Mouse (Mus musculus): ENCODE measurements around the gene Hfe.
A peak's percentile ranks its signal among the peaks of the same experiment; 100 is the strongest.
"Not testable (repeated sequence)": the region's sequence is repeated elsewhere in the genome, so short reads cannot be mapped to it uniquely, and the experiment has no call there.

Hfe gene

DNA sequence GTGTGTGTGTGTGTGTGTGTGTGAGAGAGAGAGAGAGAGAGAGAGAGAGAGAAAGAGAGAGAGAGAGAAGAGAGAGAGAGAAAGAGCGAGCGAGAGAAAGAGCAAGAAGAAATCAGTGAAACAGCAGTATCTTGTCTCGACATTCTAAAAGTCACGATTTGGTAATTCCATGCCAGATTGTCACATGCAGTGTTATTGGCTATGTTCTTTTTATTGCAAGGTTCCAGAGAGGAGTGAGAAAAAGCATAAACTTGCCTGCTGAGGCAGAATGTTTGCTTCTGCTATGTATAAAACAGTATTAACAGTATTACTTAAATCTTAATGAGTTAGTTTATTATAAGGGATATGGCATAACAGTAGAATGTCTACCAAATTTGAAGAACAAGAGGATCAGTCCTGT is 24.7 kb downstream of the Hfe start:
- DNase-seq (ENCODE audit: low spot score), result no peak

DNA sequence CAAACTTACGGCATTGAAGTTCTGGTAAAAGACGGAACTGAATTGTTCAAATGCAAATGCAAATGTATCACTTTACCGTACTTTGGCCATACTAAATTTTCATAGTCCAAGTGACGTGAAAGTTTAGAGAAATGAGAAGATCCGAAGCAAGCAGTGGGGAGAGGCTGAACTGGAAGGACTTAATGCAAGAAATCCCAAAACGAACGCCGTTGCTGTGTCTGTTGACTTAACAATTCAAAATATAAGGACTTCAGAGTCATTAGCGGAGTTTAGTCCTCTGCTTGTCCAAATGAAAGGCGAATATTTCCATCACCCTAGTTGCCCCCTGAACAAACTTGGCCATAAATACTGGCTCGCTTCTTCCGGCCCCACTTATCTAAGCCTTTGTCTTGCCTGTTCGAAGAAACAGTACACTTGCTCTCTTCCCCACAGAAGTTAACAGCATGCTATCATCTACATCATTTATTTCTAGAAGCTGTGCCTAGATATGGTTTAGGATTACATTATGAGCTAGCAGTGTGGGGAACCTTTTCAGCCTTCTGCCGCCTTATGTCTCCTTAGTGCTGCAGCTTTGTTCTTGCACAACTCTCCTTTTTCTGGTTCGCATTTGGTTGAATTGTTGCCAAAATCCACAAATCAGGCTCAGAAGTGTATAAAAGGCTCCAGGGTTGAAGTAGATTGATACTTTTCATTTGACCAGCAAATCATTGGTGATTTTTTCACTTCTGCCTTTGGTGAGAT is 25.4 kb downstream of the Hfe start:
- DNase-seq (ENCODE audit: low spot score), result no peak

DNA sequence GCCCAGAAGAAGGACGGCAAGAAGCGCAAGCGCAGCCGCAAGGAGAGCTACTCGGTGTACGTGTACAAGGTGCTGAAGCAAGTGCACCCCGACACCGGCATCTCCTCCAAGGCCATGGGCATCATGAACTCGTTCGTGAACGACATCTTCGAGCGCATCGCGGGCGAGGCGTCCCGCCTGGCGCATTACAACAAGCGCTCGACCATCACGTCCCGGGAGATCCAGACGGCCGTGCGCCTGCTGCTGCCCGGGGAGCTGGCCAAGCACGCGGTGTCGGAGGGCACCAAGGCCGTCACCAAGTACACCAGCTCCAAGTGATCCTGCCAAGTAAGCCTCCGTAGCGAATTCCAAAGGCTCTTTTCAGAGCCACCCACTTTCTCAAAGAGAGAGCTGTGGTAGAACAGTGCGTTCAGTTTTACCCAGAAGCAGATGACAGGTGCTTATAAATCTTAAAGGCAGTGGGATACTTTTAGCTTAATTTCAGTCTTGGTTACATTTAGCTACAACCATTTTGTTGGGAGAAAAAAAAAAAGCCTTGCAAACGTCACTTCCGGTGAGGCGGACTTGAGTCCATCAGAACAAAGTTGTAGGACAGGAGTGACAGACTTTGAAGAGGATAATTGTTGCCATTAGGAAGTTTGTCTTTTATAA is 26.2 kb downstream of the Hfe start:
- DNase-seq (ENCODE audit: low spot score), result peak; percentile 51

DNA sequence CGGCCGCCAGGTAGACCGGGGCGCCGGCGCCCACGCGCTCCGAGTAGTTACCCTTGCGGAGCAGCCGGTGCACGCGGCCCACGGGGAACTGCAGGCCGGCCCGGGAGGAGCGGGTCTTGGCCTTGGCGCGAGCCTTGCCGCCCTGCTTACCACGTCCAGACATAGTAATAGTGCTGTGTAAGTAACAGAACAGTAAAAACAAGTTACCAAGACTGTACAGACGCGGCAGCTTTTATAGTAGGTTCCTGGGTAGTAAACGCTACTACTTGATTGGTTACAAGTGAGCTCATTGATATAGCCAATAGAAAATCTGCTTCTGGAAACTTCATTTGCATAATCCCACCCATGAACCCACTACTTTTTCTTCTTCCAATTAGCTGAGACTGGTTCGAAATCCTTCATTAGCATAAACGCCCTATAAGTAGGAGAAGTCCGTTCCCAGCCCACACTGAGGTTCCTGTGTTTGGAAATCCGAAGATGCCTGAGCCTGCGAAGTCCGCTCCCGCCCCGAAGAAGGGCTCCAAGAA is 26.8 kb downstream of the Hfe start, which contains the start of the genes Hist1h2ac and Hist1h2bc:
Gene Hist1h2ac (minus strand): TSS at position 194 of the 527 bp plus-strand sequence.
Gene Hist1h2bc (plus strand): TSS at position 445 of the 527 bp plus-strand sequence.
- DNase-seq (ENCODE audit: low spot score), result peak; percentile 76

DNA sequence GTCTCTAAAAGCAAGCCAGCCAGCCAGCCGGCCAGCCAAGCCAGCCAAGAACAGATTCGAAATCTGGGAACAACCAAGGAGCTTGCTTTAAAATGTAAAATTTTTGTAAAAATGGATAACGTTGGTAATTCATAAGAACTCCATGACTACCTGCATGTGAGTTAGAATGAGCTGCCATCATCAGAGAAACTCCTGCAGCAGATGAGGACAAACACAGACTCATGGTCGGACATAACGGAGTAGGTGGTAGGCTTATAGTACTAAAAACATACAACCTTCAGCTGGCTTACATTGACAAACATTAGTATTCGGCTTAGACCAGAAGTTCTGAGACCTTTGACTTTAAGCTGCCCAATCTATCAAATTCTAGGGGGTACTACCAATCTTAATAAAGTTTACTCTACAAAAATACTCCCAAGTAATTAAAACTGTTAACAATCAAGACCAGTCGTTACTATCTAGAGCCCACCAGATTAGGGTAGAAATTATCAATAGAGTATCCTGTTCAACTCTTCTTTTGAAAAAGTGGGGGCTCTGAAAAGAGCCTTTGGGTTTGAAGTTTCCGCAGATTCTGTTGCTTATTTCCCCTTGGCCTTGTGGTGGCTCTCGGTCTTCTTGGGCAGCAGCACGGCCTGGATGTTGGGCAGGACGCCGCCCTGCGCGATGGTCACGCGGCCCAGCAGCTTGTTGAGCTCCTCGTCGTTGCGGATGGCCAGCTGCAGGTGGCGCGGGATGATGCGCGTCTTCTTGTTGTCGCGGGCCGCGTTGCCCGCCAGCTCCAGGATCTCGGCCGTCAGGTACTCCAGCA is 27.5 kb downstream of the Hfe start:
- not testable (repeated sequence) for DNase-seq (ENCODE audit: low spot score)

DNA sequence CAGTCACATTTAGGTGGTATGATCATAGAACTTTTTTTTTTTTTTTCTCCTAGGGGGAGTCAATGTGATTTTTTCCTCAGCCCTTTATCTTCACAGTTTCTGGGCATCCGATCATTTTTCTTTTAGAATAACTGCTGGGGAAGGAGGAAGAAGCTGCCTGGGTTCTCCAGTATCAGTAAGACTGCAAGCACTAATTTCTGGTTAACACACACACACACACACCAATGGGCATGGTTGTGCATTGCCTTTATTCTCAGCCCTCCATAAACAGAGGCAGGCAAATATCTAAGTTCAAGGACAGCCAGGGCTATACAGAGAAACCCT is 28.1 kb downstream of the Hfe start:
- DNase-seq (ENCODE audit: low spot score), result no peak

DNA sequence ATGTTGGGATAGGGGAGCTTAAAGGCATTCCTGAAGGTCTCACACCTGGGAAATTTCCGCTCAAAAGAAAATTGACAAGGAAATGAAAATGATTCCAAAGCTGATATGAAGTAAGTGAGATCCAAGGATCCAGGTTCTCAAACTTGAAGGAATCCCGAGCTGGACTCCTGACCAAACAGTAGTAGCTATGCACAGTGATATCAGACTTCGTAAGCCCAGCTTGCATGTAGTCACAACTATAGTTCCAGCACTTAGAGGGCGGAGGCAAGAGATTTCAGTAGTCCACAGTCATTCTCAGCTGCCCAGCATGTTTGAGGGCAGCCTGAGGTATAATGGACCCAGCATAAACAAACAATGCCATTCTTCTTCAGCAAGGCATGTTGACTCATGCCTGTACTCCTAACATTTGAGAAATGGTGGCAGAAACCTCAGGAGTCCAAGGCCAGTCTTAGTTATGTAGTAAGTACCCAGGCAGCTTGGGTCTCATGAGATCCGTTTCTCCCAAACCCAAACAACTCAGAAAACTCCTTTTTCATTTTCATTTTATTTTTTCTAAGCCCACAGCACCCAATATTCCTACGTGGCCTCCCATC is 28.6 kb downstream of the Hfe start:
- no peak for DNase-seq (ENCODE audit: low spot score)

DNA sequence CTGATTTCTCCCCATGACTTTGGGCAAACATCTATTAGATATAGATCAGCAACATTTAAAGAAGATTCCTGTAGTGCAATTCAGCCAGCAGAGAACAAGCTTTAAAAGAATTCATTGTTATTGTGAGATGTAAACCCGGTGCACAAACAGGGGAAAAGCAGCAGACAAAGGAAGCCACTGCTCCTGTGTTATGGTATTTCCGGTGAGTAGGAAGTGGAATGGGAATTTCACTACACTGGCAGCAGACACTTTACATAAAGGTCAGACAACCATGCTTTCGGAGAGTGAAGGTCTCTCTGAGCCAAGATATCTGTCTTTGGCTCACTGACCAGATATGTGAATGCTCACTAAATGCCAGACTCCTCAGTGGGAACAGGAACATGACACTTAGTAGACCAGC is 48.1 kb downstream of the Hfe start:
- no peak for DNase-seq (ENCODE audit: low spot score)

DNA sequence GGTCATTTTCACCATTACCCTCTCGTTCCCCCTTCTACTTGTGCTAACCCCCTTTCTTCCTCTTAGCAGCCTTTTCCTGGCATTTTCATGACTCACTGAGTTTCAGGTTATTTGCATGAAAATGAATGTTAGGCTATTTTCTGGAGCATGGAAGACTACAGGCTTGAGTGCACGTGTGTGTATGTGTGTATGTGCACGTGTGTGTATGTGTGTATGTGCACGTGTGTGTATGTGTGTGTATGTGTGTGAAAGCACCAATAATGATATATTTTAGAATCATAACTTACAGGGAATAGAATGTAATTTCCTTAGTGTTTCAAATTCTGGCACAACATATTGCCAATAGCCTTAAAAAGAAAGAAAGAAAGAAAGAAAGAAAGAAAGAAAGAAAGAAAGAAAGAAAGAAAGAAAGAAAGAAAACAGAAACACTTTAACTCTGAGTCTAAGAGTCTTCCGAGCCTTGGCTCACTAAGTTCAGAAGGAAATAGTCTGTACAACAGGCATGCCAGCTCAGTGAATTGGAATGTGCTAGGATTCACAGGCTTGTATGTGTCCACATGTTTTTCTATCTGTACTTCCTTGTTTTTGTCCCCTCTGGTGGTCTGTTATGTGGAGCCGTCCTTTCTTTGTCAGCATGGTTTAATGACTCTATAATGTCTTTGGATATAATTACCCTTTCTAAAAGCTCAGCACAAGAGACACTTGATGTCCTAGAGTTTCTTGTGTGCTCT is 50.9 kb downstream of the Hfe start:
- DNase-seq (ENCODE audit: low spot score), result no peak

Data from urinary bladder, postnatal 14 days (tissue).